Mouse (Mus musculus): ENCODE measurements at regions not wholly inside any gene's neighbourhood (a gene's known extent, or its start where the extent isn't known, plus 50 kb on each side); places are given as distances from the start of the nearest gene placed in this dataset.

DNA sequence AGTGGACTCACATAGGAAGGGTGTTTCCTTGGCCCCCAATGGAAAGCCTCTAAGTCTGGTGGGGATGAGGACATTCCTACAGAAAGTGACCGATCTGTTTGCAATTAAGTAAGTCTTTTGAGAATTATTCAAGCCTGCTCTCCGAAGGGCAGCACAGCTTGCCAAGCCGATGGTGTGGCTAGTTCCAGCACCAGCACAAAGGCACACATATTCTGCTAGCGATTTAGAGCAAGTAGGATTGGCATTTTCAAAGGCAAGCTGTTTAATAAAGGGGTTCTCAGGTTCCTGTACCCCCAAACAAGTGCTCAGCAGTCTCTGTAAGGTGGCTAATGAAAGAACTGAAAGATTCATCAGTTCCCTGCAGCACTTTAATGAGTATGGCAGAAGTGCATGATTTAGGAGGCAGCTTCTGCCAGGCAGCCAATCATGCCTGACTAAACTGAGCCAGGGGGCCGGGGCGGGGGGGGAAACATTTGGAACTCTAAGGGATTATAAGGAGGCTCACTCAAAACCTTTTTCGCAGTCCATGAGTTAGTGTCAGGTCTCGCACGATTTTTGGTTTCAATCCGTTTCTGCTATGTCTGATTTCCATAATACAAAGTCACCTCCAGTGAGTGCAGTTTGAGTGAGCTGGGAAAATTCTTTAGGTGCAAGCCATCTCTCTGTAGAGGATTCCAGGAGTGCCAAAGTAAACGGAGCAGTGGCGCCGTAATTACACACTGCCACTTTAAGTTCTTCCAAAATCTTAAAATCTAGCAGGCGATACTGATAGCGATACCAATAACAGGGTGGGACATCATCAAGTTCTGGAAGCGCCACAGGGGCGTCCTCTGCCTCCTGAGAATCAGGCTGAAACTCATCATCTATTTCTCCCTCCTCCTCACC, 609.8 kb upstream of the Vrk2 start:
- no peak overlapping the region for H3K4me3 ChIP-seq (ENCODE audit: low read depth, low read length)
- ATAC-seq (ENCODE audit: low FRiP score) (no peak), DNase-seq (ENCODE audit: low spot score, missing footprints) (no peak)
- no peaks in the 10 kb centered on the region for H3K27me3 ChIP-seq (ENCODE audit: control insufficient read depth, insufficient read depth, low read length)
- no peak overlapping the region for H3K4me2 ChIP-seq
- 79% methylated on average over 17 of the region's 17 CpGs for WGBS
- H3K27ac ChIP-seq (ENCODE audit: low read depth, low read length): no peak overlapping the region
- H3K4me1 ChIP-seq (ENCODE audit: control insufficient read depth, insufficient read depth, low read length): no peaks in the 10 kb centered on the region
- no peaks in the 10 kb centered on the region for H3K9me3 ChIP-seq (ENCODE audit: control insufficient read depth, low read length)
- H3K36me3 ChIP-seq (ENCODE audit: control insufficient read depth, insufficient read depth, low read length): no peaks in the 10 kb centered on the region
- no peak overlapping the region for H3K9ac ChIP-seq (ENCODE audit: low read length)

DNA sequence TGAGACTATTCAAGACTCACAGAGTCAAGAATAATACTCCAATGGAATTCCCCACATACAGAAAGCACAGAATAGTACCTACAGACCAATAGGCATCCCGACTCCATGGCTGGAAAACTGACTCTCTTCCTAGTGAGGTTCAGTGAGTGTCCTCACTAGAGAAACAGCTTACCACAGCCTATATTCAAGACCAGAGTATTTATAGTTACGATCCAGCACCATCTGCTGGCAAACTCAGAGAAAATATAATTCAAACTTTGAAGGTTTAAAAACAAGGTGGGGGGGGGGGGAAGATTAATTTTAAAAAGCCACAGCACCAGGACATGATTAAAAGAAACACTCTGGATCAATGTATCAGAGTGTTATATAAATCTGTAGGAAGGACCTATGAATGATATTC, 590.2 kb upstream of the Vrk2 start:
- Histone ChIP-seq H3K36me3 (ENCODE audit: control insufficient read depth, insufficient read depth, low read length) (no peaks in the 10 kb centered on the region), H3K9me3 (ENCODE audit: control insufficient read depth, low read length) (no peaks in the 10 kb centered on the region), H3K4me1 (ENCODE audit: control insufficient read depth, insufficient read depth, low read length) (no peaks in the 10 kb centered on the region), H3K27me3 (ENCODE audit: control insufficient read depth, insufficient read depth, low read length) (no peaks in the 10 kb centered on the region), H3K9ac (ENCODE audit: low read length) (no peak overlapping the region), H3K4me2 (no peak overlapping the region), H3K4me3 (ENCODE audit: low read depth, low read length) (no peak overlapping the region), H3K27ac (ENCODE audit: low read depth, low read length) (no peak overlapping the region)
- ATAC-seq (ENCODE audit: low FRiP score) (no peak), DNase-seq (ENCODE audit: low spot score, missing footprints) (no peak)
- 87% methylated on average over 2 of the region's 2 CpGs for WGBS

- ATAC-seq (ENCODE audit: low FRiP score) (no peak), DNase-seq (ENCODE audit: low spot score, missing footprints) (no peak)
- Histone ChIP-seq H3K4me1 (ENCODE audit: control insufficient read depth, insufficient read depth, low read length) (no peaks in the 10 kb centered on the region), H3K36me3 (ENCODE audit: control insufficient read depth, insufficient read depth, low read length) (no peaks in the 10 kb centered on the region), H3K4me3 (ENCODE audit: low read depth, low read length) (no peak overlapping the region), H3K27ac (ENCODE audit: low read depth, low read length) (no peak overlapping the region), H3K9me3 (ENCODE audit: control insufficient read depth, low read length) (no peaks in the 10 kb centered on the region), H3K27me3 (ENCODE audit: control insufficient read depth, insufficient read depth, low read length) (no peaks in the 10 kb centered on the region), H3K9ac (ENCODE audit: low read length) (no peak overlapping the region), H3K4me2 (no peak overlapping the region)
Measured at GRCm38 (mm10) chr11:27183422-27183821, 589.6 kb upstream of the Vrk2 start.

GRCm38 (mm10) chr11:27160411-27160810, 566.6 kb upstream of the Vrk2 start:
- Histone ChIP-seq H3K27ac (ENCODE audit: low read depth, low read length) (no peak overlapping the region), H3K9ac (ENCODE audit: low read length) (no peak overlapping the region), H3K4me1 (ENCODE audit: control insufficient read depth, insufficient read depth, low read length) (no peaks in the 10 kb centered on the region), H3K4me3 (ENCODE audit: low read depth, low read length) (no peak overlapping the region), H3K27me3 (ENCODE audit: control insufficient read depth, insufficient read depth, low read length) (no peaks in the 10 kb centered on the region), H3K9me3 (ENCODE audit: control insufficient read depth, low read length) (no peaks in the 10 kb centered on the region), H3K36me3 (ENCODE audit: control insufficient read depth, insufficient read depth, low read length) (no peaks in the 10 kb centered on the region), H3K4me2 (no peak overlapping the region)
- no peak for ATAC-seq (ENCODE audit: low FRiP score)
- DNase-seq (ENCODE audit: low spot score, missing footprints): no peak

Data from midbrain, embryonic 11.5 days (tissue).